Mouse (Mus musculus) forebrain, embryonic 10.5 days (tissue): ENCODE data around the gene Fmnl2. TPM values are rescaled to one million over a fixed set of nuclear protein-coding genes. Genes with fewer than 3 reads are reported as not detected.

Experiments
- DNase-seq: peaks from one replicate; pipeline ENCODE4 v3.0.0-alpha.2; 2017; ENCODE audit warnings: low spot score; ENCODE audit errors: extremely low spot score
- H3K27ac ChIP-seq: fragments of 300-500 bp; sonication (generic); 2 replicates; pipeline ENCODE4 v1.5.1; 2016; ENCODE audit warnings: mild to moderate bottlenecking
- H3K27me3 ChIP-seq: fragments of 300-500 bp; sonication (generic); 2 replicates; pipeline ENCODE4 v1.6.1; 2016; ENCODE audit warnings: mild to moderate bottlenecking; ENCODE audit not compliant: poor library complexity, severe bottlenecking
- H3K36me3 ChIP-seq: fragments of 300-500 bp; sonication (generic); replicated peaks from 2 replicates; pipeline ENCODE4 v1.6.1; 2016; ENCODE audit warnings: mild to moderate bottlenecking, moderate library complexity
- H3K4me1 ChIP-seq: fragments of 300-500 bp; sonication (generic); 2 replicates; pipeline ENCODE4 v1.6.1; 2016
- H3K4me3 ChIP-seq: fragments of 300-500 bp; sonication (generic); 2 replicates; pipeline ENCODE4 v1.5.1; 2016; ENCODE audit warnings: mild to moderate bottlenecking, moderate library complexity
- H3K9me3 ChIP-seq: fragments of 300-500 bp; sonication (generic); 2 replicates; pipeline ENCODE4 v1.6.1; 2016; ENCODE audit warnings: mild to moderate bottlenecking, moderate library complexity
- WGBS: fragments of 180-500 bp; shearing (Covaris S2); methylation state at CpG from one replicate; pipeline ENCODE4 v1.1.7; 2016; 5-methylcytosine and 5-hydroxymethylcytosine counted together
- polyA plus RNA-seq: library from polyadenylated mRNA; unstranded; fragments of >200 nt; fragmentation: Nextera tagmentation; extraction: Ambion mirVana; gene quantifications from 2 replicates; pipeline ENCODE4 v1.2.1, GENCODE M21; 2016

Gene Fmnl2
- polyA plus RNA-seq, 1 experiment from 2014 or later = 7.4 TPM

DNA sequence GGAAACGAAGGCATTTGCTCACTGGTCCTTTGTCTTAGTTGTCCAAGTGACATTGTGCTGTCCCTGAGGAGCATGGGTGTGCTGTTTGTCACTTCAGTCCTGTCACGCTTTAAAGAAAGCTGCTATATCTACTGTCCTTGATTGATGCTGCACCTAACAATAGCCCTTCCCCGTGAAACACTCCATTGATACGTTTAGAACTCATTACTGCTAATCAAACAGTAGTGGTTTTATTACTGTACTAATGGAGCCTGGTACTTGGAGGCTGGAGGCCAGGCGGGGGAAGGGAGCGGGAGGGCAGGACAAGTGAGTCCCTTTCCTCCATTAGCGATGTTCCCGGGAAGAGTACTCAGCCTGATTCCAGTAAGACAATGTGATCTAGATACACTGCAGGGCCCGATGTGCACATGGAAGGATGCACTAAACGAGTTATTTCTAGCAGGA, 70.2 kb downstream of the Fmnl2 start:
- no peaks in the 10 kb centered on the region; the same call in 1 of the 2 replicates for H3K36me3 ChIP-seq
- no peaks in the 10 kb centered on the region for H3K9me3 ChIP-seq
- H3K4me3 ChIP-seq = no peak overlapping the region
- H3K27me3 ChIP-seq = no peaks in the 10 kb centered on the region
- peak overlapping the region; percentile 76 for H3K27ac ChIP-seq
- no peak for DNase-seq
- 44% methylated on average over 10 of the region's 10 CpGs for WGBS
- H3K4me1 ChIP-seq = peaks cover 34% of the 10 kb centered on the region

DNA sequence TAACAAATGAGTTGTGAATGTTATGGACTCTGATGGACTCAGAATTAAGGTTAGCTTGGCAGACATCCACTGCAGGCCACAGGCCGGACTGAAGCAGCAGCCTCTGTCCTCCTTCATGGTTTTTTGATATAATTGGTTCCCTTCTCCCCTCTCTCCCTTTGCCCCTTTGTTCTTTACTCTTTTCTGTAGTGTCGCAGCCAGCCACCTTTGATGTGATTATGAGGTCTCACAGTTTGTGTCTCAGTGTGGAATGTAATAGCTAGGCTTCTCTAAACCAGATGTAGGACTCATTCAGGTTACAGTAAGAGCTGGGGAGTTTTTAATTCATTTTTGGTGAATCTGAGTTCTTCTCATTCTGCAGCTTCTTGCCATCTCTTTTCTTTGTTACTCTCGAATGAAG, 70.7 kb downstream of the Fmnl2 start:
- Histone ChIP-seq H3K4me1 (peaks cover 34% of the 10 kb centered on the region), H3K9me3 (no peaks in the 10 kb centered on the region), H3K27ac (peak overlapping the region; percentile 76), H3K36me3 (no peaks in the 10 kb centered on the region; the same call in 1 of the 2 replicates), H3K4me3 (no peak overlapping the region), H3K27me3 (no peaks in the 10 kb centered on the region)
- WGBS = 41% methylated on average over 3 of the region's 3 CpGs
- DNase-seq = no peak

DNA sequence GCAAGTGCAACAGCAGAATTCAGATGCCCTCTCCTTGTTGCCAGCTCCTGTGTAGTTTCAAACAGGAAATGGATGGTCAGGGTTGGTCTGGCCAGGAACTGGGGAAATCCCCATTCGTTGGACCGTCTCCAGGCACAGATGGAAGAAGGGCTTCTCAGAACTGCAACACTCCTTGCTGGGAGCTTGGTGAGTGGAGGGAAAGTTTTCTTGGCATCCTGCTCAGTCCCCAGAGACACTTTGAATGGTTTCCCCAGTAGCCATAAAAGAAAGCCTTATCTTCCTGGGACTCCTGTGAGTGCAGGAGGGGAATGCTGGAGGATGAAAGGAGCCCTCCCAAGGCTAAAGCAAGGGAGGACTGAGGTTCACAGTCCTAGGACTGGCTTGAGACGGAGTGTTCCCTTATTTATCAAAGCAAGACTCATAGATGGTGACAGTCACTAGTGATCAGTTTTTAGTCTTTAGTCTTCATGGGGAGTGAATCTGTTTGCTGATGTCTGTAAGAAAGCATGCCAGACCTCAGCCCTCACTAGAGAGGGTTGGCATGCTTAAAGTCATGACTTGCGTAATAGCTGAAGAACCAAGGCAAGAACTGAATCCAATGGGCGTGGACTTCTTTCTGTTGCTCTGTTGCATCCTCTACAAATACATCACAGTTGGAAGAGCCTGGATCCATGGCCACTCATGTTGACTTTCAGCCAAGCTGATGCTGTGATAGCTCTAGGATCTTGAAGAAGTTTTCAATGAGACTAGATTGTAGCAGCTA, 72.6 kb downstream of the Fmnl2 start:
- 88% methylated on average over 5 of the region's 5 CpGs for WGBS
- H3K9me3 ChIP-seq = no peaks in the 10 kb centered on the region
- no peak for DNase-seq
- H3K27ac ChIP-seq = no peak overlapping the region
- no peaks in the 10 kb centered on the region for H3K27me3 ChIP-seq
- peaks cover 34% of the 10 kb centered on the region for H3K4me1 ChIP-seq
- no peaks in the 10 kb centered on the region; the same call in 1 of the 2 replicates for H3K36me3 ChIP-seq
- H3K4me3 ChIP-seq = no peak overlapping the region

DNA sequence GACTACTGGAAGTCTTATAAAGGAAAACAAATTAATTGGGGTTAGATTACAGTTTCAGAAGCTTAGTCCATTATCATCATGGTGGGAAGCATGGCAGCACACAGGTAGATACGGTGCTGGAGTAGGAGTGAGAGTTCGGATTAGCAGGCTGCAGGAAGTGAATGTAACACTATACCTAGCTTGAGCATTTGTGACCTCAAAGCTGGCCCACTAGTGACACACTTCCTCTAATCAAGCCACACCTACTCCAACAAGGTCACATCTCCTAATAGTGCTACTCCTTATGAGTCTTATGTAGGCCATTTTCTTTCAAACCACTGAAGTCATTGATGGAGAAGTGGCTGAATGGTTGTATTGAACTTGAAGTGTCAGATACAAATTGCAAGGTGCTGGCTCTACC, 73.7 kb downstream of the Fmnl2 start:
- no peaks in the 10 kb centered on the region; the same call in 1 of the 2 replicates for H3K36me3 ChIP-seq
- no peak overlapping the region for H3K4me3 ChIP-seq
- WGBS = 96% methylated on average over 2 of the region's 2 CpGs
- H3K27ac ChIP-seq = no peak overlapping the region
- no peaks in the 10 kb centered on the region for H3K9me3 ChIP-seq
- no peaks in the 10 kb centered on the region for H3K27me3 ChIP-seq
- H3K4me1 ChIP-seq = peaks cover 31% of the 10 kb centered on the region
- no peak for DNase-seq

DNA sequence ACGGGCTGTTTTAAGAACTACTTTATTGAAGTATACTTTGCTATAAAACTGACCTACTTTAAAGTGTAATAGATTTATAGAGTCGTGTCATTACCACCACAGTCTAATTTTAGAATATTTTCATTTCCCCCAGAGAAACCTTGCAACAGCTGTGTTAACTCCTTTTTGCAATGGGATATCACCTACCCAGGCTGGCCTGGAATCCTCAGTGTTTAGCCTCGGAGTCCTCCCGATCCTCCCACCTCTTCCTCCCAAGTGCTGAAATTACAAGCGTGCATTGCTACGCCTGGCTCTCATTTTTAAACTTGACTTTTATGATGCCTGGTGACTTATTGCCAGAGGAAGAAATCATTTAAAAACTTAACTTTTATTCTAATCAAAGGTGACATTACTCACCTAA, 78.2 kb downstream of the Fmnl2 start:
- Histone ChIP-seq H3K27ac (no peak overlapping the region), H3K9me3 (no peaks in the 10 kb centered on the region), H3K36me3 (no peaks in the 10 kb centered on the region), H3K27me3 (no peaks in the 10 kb centered on the region), H3K4me1 (peaks cover 29% of the 10 kb centered on the region), H3K4me3 (no peak overlapping the region)
- WGBS = 90% methylated on average over 6 of the region's 6 CpGs
- DNase-seq = no peak

DNA sequence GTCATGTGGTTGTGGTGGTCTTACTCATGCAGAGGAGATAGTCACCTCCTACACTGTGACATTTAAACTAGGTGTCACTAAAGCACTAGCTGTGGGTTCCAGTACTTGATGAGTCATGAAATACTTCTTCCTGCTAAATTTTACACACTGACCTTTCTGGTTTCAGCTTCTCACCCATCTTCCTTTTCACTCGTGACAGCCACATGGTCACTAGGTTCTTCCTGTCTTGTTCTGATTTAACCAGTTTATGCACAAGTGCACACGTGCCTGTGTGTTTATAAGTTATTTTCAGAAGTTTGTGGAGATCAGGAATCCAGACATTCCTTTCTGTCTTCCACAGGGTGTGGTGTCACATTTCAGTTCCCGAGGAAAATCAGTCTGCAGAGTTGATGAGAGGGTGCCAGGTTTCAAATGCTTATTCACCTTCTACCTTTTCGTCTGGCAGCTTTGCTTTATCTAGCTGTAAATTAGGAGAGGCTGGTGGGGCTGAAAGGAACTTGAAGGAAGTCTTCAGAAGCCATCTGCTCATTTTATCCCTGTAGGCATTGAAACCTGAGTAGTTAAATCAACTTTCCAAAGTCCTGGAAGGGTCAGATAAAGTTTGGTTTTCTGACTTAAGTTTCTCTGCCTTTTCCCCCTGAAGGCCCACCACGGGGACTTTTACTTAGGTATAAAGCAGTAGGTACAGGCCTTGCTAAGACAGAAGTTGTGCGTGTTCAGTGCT, 80.9 kb downstream of the Fmnl2 start:
- Histone ChIP-seq H3K4me3 (no peak overlapping the region), H3K9me3 (no peaks in the 10 kb centered on the region), H3K4me1 (peaks cover 35% of the 10 kb centered on the region), H3K27ac (0 out of 2 replicates have a peak overlapping the region, but pooled peaks have one; percentile 15), H3K27me3 (no peaks in the 10 kb centered on the region), H3K36me3 (0 out of 2 replicates have a peak, but pooled peaks cover 4% of the 10 kb centered on the region)
- 38% methylated on average over 6 of the region's 6 CpGs for WGBS
- no peak for DNase-seq

DNA sequence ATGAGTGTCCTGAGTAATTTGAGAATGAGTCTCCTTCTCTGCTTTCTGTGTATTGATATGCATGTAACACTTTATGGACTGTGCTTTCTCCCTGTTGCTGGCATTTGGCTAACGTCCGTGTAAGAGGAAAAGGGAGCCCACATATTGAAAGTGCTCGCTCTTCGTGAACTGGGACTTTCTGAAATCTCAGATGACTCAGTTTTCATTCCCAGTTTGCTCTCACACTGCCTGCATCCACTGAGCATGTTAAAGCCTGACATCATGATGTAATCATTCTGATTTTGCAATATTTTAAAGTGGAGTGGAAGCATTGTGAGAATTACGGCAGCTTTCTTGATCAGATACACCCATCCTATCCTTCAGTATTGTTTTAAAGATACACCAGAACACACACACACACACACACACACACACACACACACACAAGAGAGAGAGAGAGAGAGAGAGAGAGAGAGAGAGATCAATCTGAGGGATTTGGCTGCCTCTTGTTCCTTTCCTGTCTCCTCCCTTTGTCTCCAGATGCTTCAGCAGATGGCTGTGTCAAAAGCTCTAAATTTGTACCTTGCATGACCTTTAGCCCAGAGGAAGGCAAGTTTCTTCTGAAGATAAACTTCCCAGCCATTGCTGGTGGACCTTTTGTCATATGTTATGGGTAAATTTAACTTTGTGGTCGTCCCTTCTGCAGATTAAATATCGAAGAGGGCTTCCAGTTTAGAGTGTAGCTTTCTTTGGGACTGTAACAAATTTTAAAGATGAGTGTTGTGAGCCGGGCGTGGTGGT, 86.2 kb downstream of the Fmnl2 start:
- Histone ChIP-seq H3K9me3 (peaks cover 3% of the 10 kb centered on the region; the same call in 1 of the 2 replicates), H3K36me3 (peaks cover 16% of the 10 kb centered on the region), H3K4me1 (peaks cover 64% of the 10 kb centered on the region), H3K4me3 (no peak overlapping the region), H3K27me3 (no peaks in the 10 kb centered on the region), H3K27ac (peak overlapping the region; percentile 48)
- DNase-seq = no peak
- 82% methylated on average over 9 of the region's 9 CpGs for WGBS

DNA sequence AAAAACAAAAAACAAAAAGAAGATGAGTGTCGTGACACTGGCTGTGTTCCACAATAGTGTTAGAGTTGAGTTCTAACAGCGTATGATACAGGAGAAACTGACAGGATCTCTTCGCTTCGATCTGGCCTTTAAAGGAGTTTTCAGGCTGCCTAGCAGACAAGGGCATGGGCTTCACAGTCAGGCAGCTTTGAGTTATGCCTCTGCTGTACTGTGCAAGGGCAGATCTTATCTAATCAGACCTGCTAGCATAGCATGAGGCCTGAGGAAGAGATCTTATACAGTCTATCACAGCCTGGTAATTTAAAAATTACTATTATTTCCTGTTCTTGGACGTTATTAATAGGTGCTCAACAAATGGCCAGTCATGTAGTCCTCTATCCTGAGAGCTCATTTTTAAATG, 86.9 kb downstream of the Fmnl2 start:
- no peak for DNase-seq
- H3K9me3 ChIP-seq = peaks cover 3% of the 10 kb centered on the region; the same call in 1 of the 2 replicates
- peaks cover 57% of the 10 kb centered on the region for H3K4me1 ChIP-seq
- no peak overlapping the region for H3K27ac ChIP-seq
- H3K4me3 ChIP-seq = no peak overlapping the region
- peaks cover 21% of the 10 kb centered on the region for H3K36me3 ChIP-seq
- 87% methylated on average over 5 of the region's 5 CpGs for WGBS
- H3K27me3 ChIP-seq = no peaks in the 10 kb centered on the region

DNA sequence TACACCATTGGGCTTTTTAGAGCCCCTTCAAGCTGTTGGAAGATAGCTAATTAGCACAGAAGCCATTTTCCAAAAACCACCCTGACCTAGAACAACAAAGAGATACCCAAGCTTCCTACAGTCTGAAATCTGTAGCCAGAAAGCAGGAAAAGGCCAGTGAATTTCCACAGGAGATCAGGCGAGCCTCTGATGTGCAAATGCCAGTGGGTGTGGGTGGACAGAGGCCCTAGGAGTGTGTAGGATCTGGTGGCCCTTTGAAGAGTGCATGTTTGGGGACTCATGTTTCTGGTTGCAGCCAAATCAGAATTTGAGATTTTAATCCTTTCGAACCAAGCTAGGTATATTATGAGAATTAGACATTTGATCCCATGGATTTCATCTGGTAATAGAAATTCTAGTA, 88.4 kb downstream of the Fmnl2 start:
- peak overlapping the region; percentile 18; the same call in 1 of the 2 replicates for H3K4me3 ChIP-seq
- no peaks in the 10 kb centered on the region for H3K27me3 ChIP-seq
- peaks cover 61% of the 10 kb centered on the region for H3K4me1 ChIP-seq
- peaks cover 21% of the 10 kb centered on the region for H3K36me3 ChIP-seq
- H3K9me3 ChIP-seq = peaks cover 3% of the 10 kb centered on the region; the same call in 1 of the 2 replicates
- 29% methylated on average over 2 of the region's 2 CpGs for WGBS
- H3K27ac ChIP-seq = peak overlapping the region; percentile 84
- DNase-seq = no peak

DNA sequence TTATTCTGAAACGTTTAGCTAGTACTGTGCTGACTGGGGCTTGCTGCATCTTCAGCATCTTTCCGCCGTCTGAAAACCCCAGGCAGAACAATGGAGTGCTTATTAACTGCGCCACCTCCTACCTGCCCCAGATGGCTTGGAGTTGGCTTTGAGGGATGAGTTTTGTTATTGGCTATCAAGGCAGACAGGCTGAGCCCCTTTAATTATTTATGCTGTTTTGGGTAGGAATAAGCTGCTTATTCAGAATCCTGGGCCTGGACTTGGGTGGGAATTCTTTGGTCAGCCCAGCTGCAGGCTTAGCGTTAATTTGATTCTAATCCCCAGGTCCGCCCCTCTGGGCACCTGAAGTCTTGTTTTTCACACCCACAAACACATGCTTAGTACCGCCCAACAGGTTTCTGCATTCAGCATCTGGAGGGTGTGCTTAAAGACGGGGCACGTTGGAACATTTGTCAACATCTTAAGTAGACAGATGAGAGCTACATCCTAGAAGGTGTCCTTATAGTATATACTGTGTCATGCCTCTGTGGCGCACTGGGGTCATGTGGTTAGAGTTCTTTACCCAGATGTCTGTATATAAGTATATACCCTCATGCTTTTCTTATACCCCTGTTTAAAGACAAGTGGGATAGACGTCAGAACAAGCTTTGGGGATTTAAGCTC, 89.0 kb downstream of the Fmnl2 start:
- peak overlapping the region; percentile 18; the same call in 1 of the 2 replicates for H3K4me3 ChIP-seq
- peaks cover 3% of the 10 kb centered on the region; the same call in 1 of the 2 replicates for H3K9me3 ChIP-seq
- 19% methylated on average over 11 of the region's 11 CpGs for WGBS
- peaks cover 21% of the 10 kb centered on the region for H3K36me3 ChIP-seq
- peak; percentile 47 for DNase-seq
- H3K4me1 ChIP-seq = peaks cover 66% of the 10 kb centered on the region
- no peaks in the 10 kb centered on the region for H3K27me3 ChIP-seq
- H3K27ac ChIP-seq = peak overlapping the region; percentile 84

DNA sequence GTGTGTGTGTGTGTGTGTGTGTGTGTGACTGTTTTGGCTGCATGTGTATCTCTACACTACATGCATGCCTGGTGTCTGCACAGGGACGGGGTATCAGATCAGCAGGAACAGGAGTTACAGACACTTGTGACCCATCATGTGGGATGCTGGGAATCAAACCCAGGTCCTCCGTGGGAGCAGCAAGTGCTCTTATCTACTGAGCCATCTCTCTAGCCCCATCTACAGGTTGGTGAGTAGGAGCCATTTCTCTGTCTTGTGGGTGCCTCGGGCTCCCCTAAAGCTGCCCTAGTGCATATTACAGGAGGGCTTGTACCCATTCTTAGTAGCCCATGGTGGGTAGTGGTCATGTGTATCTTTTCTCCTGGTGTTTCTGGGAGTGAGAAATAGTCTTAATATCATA, 90.7 kb downstream of the Fmnl2 start:
- 92% methylated on average over 3 of the region's 3 CpGs for WGBS
- Histone ChIP-seq H3K9me3 (peaks cover 3% of the 10 kb centered on the region; the same call in 1 of the 2 replicates), H3K4me3 (no peak overlapping the region), H3K27me3 (no peaks in the 10 kb centered on the region), H3K36me3 (peaks cover 17% of the 10 kb centered on the region), H3K27ac (no peak overlapping the region), H3K4me1 (peaks cover 67% of the 10 kb centered on the region)
- DNase-seq = no peak

DNA sequence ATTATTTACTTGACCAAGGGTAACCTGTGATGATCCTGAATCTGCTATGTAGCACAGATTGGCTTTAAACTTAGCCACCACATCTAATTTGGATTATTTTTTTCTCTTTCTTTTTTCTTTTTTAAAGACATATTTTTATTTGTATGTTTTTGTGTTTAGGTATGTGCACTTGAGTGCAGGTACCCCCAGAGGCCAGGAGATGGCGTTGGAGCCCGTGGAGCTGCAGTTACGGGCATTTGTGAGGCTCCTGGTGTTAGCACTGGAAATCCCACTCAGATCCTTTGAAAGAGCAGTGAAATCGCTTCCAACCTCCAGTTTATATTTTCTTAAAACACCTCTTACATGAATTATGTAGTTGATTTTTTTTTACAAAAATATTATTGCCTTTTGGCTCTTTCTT, 91.9 kb downstream of the Fmnl2 start:
- WGBS = 92% methylated on average over 4 of the region's 4 CpGs

More for the DNA sequence above, 91.9 kb downstream of the Fmnl2 start:
- H3K27me3 ChIP-seq = no peaks in the 10 kb centered on the region
- H3K4me3 ChIP-seq = no peak overlapping the region
- DNase-seq = no peak
- H3K4me1 ChIP-seq = peaks cover 58% of the 10 kb centered on the region
- no peak overlapping the region for H3K27ac ChIP-seq
- H3K36me3 ChIP-seq = peaks cover 22% of the 10 kb centered on the region
- peaks cover 8% of the 10 kb centered on the region; the same call in 1 of the 2 replicates for H3K9me3 ChIP-seq
